Mouse (Mus musculus): ENCODE results near the gene Mthfsd.

The Mthfsd gene

GRCm38 (mm10) chr8:121122368-121122767, 14.2 kb upstream of the Mthfsd start:
- no peak for DNase-seq (ENCODE audit: low read depth, low spot score)

DNA sequence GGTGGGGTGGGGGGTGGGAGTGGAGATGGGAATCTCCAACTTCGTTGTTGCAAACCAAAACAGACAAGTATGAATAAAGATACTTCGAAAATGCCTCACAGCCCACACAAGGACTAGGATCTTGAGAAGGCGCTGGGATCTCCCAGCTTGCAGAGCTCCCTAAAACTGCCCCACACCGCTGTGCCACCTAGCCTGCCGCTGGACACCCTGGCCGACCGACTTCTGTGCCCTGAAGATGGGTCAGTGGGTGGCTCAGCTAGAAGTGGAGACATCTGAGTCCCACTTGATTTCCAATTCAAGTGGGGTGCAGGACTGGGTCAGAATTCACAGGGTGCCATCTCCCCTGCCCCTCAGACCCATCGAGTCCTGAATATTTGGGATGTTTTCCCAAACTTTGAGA, 13.5 kb upstream of the Mthfsd start:
- no peak for DNase-seq (ENCODE audit: low read depth, low spot score)

DNA sequence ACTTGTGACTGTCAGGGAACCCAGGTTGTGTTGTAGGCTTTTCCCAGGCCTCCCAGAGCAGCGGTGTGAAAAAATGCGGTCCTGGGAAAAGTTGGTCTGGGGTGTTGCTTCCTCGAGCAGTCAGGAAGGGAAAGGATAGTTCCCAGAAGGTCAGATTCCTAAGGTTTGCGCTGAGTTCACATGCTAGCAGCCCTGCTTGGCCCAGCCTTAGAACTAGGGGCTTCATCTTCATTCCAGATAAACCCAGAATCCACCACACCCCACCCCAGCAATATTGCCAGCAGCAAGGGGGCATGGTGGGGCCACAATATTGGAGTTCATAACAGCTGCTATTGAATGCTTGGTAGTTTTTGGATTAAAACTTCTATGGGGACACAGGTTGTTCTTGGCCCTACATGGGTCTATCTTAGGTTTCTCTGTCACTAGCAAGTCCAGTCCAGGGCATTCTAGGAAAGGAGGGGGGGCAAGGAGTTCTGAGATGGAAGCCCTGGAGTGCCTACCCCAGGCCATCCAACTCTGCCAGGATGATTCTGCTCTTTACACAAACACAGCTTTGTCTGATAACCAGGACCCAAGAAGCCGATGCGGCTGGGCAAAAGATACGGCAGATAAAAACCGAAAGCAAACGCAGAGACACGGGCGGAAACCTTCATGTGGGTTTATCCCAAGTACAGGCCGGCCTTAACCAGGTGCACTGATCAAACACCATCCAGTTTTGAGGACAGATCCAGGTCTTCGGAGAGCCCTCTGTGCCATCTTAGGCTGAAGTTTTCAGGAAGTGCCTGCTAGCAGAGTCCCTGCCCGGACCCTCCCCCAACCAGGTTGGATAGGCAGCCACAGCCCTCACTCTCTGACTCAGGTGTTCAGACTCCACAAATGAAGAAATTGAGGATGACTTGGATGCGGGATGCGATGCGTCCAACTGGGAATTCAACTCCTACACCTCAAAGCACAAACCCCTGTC, 12.5 kb upstream of the Mthfsd start:
- no peak for DNase-seq (ENCODE audit: low read depth, low spot score)

GRCm38 (mm10) chr8:121119635-121120455, 11.7 kb upstream of the Mthfsd start:
- DNase-seq (ENCODE audit: low read depth, low spot score), result no peak

GRCm38 (mm10) chr8:121118634-121119420, 10.6 kb upstream of the Mthfsd start:
- DNase-seq (ENCODE audit: low read depth, low spot score), result no peak

GRCm38 (mm10) chr8:121117906-121118305, 9.7 kb upstream of the Mthfsd start:
- DNase-seq (ENCODE audit: low read depth, low spot score), result no peak

DNA sequence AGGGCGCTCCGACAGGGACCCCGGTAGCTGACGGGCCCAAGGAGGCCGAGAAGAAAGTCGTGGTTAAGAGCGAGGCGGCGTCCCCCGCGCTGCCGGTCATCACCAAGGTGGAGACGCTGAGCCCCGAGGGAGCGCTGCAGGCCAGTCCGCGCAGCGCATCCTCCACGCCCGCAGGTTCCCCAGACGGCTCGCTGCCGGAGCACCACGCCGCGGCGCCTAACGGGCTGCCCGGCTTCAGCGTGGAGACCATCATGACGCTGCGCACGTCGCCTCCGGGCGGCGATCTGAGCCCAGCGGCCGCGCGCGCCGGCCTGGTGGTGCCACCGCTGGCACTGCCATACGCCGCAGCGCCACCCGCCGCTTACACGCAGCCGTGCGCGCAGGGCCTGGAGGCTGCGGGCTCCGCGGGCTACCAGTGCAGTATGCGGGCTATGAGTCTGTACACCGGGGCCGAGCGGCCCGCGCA, 9.0 kb upstream of the Mthfsd start:
- no peak for DNase-seq (ENCODE audit: low read depth, low spot score)

DNA sequence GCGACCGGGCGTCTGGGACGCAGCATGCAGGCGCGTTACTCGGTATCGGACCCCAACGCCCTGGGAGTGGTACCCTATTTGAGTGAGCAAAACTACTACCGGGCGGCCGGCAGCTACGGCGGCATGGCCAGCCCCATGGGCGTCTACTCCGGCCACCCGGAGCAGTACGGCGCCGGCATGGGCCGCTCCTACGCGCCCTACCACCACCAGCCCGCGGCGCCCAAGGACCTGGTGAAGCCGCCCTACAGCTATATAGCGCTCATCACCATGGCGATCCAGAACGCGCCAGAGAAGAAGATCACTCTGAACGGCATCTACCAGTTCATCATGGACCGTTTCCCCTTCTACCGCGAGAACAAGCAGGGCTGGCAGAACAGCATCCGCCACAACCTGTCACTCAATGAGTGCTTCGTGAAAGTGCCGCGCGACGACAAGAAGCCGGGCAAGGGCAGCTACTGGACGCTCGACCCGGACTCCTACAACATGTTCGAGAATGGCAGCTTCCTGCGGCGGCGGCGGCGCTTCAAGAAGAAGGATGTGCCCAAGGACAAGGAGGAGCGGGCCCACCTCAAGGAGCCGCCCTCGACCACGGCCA, 8.5 kb upstream of the Mthfsd start:
- DNase-seq (ENCODE audit: low read depth, low spot score), result no peak

DNA sequence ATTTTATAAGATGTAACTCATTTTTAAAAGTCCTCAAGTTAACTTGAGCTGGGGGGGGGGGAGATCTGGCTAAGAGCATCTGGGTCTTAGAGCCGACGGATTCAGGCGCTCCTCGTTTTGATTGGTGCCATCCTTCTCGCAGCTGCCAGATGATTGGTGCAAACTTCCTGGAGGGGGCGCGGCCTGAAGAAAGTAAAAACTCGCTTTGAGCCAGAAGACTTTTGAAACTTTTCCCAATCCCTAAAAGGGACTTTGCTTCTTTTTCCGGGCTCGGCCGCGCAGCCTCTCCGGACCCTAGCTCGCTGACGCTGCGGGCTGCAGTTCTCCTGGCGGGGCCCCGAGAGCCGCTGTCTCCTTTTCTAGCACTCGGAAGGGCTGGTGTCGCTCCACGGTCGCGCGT, 7.8 kb upstream of the Mthfsd start, which contains the start of gene Foxc2:
Foxc2 (plus strand) TSS at position 224 of the 400 bp plus-strand sequence.
- peak; percentile 80 for DNase-seq (ENCODE audit: low read depth, low spot score)

DNA sequence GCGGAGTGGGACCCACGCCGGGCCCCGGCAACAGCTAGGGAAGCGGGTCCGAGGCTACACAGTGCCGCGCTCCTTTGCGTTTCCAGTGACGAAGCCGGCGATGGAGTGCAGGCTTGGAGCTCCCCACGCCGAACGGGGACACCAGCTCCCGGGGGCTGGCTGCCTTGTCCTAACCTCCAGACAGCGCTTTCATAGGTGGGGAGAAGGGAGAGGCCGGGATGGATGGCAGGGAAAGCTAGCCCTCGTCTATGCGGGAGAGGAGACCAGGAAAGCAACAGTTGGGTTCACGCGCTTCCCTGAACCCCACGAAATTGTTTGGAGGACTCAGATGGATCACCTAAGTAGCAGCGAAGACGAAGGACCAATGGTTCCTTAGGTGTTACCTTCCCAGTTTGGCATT, 6.9 kb upstream of the Mthfsd start:
- no peak for DNase-seq (ENCODE audit: low read depth, low spot score)

DNA sequence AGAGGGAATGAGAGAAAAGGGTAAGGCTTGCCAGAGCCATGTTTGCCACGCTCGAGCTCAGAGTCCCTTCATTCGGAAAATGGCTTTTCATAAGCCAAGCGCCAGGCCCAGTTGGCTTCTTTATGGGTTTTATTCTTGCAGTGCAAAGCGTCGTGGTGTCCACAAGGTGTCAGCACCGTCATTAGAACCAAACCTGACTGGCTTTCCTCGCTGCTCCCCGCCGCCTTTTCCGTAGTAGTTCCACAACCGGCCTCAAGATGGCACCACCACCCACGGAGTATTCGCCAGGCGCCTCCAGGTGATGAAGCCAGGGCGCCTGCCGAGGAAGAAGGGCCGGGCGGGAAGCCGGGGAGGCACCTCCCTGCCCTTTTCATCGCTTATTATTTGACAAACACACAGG, 5.1 kb upstream of the Mthfsd start:
- DNase-seq (ENCODE audit: low read depth, low spot score), result peak; percentile 90

DNA sequence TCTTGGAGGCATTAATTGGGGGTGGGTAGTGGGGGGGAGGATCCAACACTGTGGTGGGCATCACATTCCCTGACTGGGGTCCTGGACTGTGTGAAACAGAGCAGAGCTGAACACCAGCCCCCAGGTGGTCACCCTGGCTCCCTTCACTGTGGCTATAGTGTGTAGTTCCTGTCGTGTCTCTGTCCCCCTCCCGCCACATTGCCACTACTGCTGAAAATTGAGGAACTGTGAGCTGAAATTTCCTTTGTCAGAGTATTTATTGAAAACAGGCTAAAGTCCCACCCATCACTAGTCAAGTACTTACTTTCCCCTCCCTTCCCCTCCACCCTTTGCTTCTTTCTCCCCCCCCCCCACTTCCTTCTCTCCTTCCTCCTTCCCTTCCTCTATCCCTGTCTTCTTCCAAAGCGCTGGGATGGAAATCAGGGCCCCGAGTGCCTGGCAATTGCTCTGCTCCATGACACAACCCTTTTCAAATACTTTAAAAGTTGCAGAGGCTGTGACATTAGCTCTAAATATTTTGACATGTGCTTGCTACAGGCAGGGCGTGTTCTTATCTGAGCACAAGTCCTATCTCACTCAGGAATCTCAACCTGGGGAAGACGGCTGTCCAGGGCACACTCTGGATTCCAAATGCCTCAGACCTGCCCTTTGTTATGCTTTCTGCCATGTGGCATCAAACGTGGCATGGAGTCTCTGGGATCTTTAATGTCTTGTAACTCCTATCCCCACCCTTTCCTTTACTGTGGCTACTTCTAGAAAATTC, 3.1 kb upstream of the Mthfsd start:
- no peak for DNase-seq (ENCODE audit: low read depth, low spot score)

GRCm38 (mm10) chr8:121108657-121109056, 465 bp upstream of the Mthfsd start:
- DNase-seq (ENCODE audit: low read depth, low spot score), result no peak

DNA sequence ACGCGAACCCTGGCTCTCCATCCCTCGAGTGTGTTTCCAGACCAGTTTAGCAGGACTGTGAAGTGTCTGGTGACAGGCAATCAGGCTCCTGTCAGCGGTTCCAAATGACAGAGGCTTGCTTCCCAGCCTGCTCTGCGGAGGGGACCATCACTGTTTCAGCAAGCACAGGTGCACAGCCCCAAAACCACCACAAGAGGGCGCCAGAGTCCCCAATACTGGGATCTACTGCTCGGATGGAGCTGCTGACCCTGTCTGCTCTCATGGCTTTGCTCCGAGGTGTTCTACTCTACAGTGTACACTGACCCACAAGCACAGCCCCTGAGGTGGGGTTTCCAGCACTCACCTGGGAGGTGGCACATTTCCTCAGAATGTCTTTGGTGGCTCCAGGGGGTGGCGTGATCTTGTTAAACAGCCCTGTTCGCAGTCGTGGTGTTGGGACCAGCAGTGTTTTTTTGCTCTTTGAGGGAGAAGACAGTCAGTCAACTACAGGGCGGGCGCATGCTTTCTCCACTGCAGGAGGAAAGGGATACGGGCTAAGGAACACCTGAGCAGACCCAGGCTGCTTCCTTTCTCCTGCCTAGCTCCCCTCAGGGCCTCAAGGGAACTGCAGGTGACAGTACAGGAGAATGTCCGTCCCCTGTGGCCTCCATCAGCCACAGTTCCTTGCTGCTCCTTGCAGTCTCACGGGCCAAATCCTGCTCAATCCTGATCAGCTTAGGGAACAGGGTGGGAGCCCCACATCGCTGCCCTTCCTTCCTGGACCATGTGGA, 4.0 kb downstream of the Mthfsd start:
- DNase-seq (ENCODE audit: low read depth, low spot score), result peak; percentile 54

- no peak for DNase-seq (ENCODE audit: low read depth, low spot score)
Measured at GRCm38 (mm10) chr8:121093496-121093895, 14.7 kb downstream of the Mthfsd start.

DNA sequence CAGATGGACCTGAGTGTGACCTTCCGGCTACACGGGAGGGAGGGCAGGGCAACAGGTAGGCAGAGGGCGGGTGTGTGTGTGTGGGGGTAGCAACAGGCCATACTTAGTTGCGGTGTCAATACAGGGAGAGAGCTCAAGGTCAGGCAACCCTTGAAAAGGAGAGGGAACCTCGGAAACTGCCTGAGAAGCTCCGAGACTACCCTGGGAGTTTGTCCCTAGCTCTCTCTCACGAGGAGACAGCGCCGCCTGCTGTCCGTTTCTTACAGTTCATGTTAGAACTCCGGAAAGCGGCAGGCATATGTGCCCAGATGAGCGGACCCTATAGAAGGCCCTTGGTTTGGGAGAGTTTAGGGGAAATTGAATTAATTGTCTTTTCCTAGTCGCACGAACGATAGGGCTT, 15.6 kb downstream of the Mthfsd start:
- peak; percentile 58 for DNase-seq (ENCODE audit: low read depth, low spot score)

- DNase-seq (ENCODE audit: low read depth, low spot score), result no peak
Measured at GRCm38 (mm10) chr8:121092141-121092540, 16.1 kb downstream of the Mthfsd start.

GRCm38 (mm10) chr8:121090716-121091115, 17.5 kb downstream of the Mthfsd start:
- DNase-seq (ENCODE audit: low read depth, low spot score), result no peak

- DNase-seq (ENCODE audit: low read depth, low spot score), result no peak
Measured at GRCm38 (mm10) chr8:121089631-121090380, 18.4 kb downstream of the Mthfsd start.
